Mouse (Mus musculus) urinary bladder, adult 2 months (tissue): ENCODE measurements around the gene Rap1gap2. TPM values are rescaled to one million over a fixed set of nuclear protein-coding genes. Genes with fewer than 3 reads are reported as not detected.
"Not testable (repeated sequence)": the region's sequence is repeated elsewhere in the genome, so short reads cannot be mapped to it uniquely, and the experiment has no call there.

Source experiments
- DNase-seq: peaks from one replicate; pipeline ENCODE4 v3.0.0; 2022; ENCODE audit warnings: low spot score
- polyA plus RNA-seq: library from polyadenylated mRNA; depleted of rRNA; stranded (reverse); fragments of >200 nt; gene quantifications from 2 replicates; pipeline ENCODE4 v1.2.3, GENCODE M21; 2012

The Rap1gap2 gene
- polyA plus RNA-seq, 1 experiment = 32.5 TPM

- DNase-seq = no peak
These were observed 11.4 kb upstream of the Rap1gap2 start for GRCm38 (mm10) chr11:74621974-74622669.

GRCm38 (mm10) chr11:74619956-74620300 is 9.2 kb upstream of the Rap1gap2 start:
- DNase-seq = no peak

DNA sequence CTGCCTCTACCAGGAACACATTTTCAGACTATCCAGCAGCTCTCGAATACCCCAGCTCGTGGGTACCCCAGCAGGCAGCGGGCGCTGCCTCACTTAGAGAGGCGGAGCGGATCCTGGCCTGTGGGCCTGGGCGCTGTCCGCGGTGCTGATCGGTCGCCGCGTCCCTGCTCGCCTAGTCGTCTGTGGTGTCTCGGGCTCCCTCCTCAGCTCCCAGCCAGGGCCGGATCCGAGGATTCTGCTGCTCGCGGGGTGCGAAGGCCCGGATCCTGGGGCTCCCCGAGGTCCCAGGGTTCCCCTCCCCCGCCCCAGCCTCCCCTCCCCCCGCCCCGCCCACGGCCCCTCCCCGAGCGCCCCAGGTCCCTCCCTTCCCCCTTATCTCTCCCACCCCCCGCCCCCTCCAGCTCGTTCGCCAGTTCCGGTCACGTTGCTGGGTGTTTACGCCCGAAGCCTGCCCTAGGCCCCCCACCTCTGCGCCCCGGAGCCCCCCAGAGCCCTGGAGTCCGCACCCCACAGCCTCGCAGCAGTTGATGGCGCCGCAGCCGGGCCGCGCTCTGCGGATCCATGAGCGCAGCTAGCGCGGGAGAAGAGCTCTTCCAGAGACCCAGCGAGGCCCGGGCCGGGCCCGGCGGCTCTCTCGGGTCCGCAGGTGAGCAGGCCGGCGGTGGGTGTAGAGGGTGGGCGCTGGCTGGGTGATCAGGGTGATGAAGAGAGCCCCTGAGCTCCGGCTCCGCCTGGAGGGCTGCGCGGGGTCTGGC is 8.7 kb upstream of the Rap1gap2 start, which contains the start of gene Ccdc92b:
TSS of gene Ccdc92b (plus strand) at position 405 of the 755 bp plus-strand sequence.
- peak; percentile 61 for DNase-seq

DNA sequence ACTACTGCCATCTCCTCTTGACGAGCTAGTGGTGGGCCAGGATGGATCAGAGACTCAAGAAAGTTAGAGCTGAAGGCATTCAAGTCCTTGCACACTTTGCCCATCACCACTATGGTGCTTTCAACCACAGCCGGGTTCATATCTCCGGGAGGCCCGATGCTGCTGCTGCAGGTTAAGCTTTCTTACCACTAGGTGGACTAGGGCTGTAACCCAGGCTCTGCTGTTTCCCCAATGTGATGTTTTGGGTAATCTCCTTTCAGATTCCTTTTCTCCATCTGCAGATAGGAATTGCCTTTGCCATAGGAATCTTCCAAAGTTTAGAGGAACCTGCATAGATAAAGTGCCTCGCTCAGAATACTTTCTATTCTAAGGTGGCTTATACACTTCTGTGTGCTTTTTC is 4.9 kb upstream of the Rap1gap2 start:
- no peak for DNase-seq

DNA sequence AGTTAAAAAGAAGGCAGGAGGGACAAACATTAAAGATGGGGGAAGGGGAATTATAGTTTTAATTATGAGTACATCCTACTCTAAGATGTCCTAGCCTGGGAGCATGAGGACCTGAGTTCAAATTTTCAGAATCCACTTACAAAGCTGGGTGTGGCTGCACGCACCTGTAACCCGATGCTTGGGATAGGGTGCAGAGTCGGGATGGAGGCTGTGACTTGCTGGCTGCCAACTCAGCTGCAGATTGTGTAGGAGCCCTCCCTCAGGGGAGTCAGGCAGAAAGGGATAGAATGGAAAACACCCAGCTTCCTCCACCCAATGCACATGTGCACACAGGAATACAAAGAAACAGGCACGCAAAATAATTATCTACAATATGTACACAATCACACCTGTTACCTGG is 2.7 kb upstream of the Rap1gap2 start:
- no peak for DNase-seq

GRCm38 (mm10) chr11:74611437-74611836 is 722 bp upstream of the Rap1gap2 start:
- no peak for DNase-seq

GRCm38 (mm10) chr11:74610068-74610467 is 647 bp downstream of the Rap1gap2 start:
- no peak for DNase-seq

DNA sequence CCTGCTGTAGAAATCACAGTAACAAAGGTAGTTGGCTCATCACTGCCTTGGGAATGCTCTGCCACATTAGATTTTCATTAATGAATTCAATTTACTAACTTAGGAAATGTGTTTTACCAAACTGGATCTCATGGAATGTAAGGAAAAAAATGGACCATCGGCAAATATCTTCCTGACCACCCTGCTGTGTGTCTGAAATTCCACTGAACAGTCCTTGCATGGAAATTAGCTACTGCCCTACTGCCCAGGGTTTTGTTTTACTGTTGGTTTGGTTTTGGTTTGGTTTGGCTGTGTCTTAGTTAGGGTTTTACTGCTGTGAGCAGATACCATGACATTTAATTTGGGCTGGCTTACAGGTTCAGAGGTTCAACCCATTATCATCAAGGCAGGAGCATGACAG is 8.4 kb downstream of the Rap1gap2 start:
- no peak for DNase-seq

- no peak for DNase-seq
These were observed 12.8 kb downstream of the Rap1gap2 start for GRCm38 (mm10) chr11:74597990-74598337.

DNA sequence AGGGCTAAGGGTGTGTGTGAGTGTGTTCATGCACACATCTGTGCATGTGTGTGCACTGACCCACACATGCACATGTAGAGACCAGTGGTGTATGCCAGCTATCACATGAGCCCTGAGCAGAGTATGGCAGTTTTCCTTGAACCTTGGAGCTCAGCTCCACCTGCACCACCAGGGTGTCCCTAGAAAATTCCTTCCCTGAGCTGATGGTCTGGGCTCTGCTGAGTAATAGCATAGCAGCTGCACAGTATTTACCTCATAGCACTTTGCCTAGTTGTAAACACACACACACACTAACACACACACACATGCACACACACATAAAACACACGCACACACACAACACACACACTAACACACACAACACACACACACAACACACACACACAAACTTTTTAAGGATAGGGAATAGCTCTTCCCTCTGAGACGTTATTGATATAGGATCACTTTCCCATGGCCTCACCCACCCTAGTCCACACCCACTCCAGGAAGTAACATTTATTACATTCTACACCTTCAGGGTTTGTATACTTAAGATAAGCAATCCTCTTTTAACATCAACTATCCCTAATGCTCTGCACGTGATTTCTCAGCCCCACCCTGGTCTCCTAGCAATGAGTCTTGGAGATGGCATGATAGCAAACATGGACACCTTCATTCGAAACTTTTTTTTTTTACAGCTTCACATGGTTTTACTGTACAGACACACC is 13.3 kb downstream of the Rap1gap2 start:
- no peak for DNase-seq

DNA sequence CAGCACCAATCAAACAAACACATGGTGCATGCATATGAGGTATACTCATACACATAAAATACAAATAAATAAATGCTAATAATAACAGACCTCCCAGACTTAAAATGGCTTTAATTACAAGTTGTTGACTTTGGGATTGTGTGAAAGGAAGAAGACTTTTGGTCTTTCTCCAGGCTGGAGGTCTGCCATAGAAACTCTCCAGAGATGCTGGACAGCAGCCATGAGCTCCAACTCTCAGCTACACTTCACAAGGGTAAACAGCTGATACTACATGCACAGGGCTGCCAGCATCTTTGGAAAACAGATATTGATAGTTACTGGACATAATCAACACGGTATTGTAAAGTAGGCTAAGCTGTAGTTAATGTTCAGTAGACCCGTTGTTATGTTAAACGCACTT is 18.5 kb downstream of the Rap1gap2 start:
- DNase-seq = no peak

GRCm38 (mm10) chr11:74590691-74591090 is 20.0 kb downstream of the Rap1gap2 start:
- no peak for DNase-seq

DNA sequence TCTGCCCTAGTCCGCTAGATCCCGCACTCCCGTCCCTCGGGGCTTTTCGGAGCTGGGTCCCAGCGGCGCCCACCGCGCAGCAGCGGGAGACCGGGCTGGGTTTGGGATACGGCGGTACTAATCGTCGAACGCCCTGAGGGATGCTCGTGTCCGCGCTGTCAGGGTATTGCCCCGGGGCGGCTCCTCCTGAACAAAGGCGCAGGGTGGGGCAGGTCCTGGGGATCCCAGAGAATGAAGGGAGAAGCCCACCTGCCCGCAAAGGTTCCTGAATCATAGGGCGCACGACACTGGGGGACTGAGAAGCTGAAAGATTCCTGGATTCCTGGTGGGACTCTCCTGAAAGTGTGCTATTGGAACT is 20.5 kb downstream of the Rap1gap2 start:
- no peak for DNase-seq

GRCm38 (mm10) chr11:74589401-74590238 is 21.1 kb downstream of the Rap1gap2 start:
- no peak for DNase-seq

- no peak for DNase-seq
These were observed 24.3 kb downstream of the Rap1gap2 start for GRCm38 (mm10) chr11:74586401-74586800.

- DNase-seq = no peak
These were observed 25.6 kb downstream of the Rap1gap2 start for GRCm38 (mm10) chr11:74584946-74585723.

GRCm38 (mm10) chr11:74583824-74584349 is 26.8 kb downstream of the Rap1gap2 start:
- no peak for DNase-seq

DNA sequence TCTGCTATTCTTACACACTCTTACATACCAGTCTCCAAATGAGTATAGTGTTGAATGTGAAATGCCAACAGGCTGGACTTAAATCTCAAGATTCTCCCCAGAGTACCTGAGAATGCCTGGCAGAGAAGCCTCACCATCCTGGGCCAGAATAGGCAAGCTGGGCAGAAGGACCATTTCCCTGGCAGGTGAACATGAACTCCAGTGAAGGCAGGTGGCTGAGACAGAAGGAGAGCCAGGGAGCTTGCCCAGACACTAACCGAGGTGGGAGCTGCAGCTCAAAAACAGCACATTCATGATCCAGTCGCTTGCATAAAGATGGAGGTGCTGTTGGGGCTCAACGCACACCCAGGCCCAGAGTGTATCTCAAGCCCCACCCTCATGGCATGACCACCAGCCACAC is 28.3 kb downstream of the Rap1gap2 start:
- no peak for DNase-seq

- DNase-seq = not testable (repeated sequence)
These were observed 29.4 kb downstream of the Rap1gap2 start for GRCm38 (mm10) chr11:74581333-74581732.

GRCm38 (mm10) chr11:74577068-74577467 is 33.6 kb downstream of the Rap1gap2 start:
- no peak for DNase-seq

DNA sequence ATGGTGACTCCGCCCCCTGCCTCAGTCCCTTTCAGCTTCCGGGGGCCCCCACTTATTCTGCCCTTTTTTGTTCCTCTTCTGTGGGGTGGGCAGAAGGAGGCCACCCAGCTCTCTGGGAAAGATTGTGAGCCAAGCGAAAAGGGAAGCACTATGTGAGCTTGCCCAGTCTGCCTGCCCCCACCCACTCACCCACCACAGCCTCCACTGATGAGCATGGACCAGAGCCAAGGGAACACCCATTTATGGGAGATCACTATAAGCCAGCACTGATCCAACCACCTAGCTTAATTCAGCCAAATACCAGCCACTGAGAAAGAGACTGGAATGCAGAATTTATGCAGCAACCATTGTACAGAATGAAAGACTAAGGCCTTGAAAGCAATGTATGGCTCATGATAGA is 34.8 kb downstream of the Rap1gap2 start:
- DNase-seq = no peak
